Mouse (Mus musculus): ENCODE measurements around the gene Pgrmc2.

Gene Pgrmc2

DNA sequence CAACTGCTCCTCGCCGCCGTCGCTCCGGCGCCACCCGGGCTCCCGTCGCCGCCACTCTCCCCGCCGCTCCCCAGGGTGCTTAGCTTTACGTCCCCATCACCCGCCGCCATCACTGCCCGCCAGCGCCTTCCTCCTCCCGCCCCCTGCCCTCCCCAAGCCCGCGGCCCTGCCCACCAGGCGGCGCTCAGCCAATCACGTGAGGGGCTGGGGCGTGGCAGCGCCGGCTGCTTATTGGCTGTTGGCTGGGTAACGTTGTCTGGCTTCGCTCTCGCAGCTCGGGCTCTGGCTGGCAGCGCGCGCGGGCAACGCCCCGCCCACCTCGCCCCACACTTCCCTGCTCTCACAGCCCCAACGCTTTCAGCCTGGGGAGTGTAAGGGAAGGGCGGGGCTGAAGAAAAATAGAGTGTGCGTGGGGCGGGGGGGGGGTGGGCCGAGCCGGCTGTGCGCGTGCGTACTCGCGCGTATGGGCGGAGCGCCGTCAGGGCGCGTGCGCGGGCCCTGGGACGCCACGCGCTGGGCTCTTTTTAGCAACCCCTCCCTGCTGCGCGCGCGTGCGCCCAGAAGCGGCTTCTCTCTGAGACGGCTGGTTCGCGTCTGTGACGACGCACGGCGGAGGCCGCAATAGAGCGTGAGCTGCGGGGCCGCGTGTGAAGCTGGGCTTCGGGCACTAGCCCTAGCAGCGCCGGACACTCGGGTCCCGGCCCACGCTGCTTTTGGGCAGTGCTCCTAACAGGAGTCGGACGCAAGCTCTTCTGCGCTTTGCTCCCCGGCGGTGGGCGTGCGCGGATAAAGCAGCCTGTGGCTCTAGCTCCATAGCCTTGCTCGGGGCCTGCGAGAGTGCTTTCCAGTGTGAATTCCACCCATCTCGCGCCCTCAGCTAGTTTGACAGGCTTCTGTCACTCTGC lies at the start of gene Pgrmc2:
Pgrmc2 (minus strand) TSS at position 162 of the 905 bp plus-strand sequence.
- DNase-seq (ENCODE audit: low read depth, low spot score), result peak; percentile 98

DNA sequence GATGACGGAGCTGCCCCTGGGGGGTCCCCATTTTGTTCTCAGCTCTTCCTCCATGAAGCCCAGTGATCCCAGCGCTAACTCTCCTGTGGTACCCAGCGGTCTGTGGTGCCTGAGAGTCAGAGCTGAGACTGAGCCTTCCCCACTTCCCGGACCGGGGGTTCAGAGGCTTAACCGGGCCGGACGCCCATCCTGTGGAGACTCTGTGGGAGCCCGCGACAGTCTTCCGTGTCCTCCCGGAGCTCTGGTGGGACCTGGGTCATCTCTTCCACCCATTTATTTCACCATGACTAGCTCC lies 41.1 kb upstream of the Pgrmc2 start:
- DNase-seq (ENCODE audit: low read depth, low spot score), result no peak

DNA sequence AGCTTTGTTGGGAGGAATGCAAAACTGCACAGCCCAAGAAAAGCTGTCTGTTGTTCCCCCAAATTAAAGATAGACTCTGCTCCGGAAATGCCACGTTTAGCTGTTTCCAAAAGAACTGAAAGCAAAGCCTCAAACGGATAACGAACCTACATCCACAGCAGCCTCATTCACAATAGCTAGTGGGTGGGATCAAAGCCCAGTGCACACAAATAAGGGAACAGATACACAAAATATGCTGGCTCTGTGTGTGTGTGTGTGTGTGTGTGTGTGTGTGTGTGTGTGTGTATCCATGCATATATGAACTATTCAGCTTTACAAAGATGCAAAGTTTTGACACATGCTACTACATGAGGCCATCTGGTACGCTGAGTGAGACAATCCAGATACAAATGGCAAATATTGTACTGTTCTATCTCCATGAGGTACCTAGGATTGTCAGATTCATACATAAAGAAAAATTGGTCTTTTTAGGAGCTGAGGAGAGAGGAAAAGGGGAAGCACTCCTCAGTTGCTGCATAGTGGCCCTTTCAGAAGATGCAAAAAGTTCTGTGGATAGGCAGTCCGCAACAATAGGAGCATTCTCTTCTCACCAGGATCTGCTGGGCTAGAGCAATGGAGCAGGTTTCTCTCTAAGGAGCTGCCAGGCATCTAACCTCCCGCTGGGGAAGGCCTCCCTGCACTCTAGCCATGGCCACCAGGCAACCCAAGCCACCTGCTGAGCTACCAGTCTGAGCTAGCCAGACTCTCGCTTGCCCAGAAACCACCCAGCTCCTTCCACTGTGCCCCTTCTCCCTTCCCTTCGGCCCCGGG lies 40.5 kb upstream of the Pgrmc2 start:
- DNase-seq (ENCODE audit: low read depth, low spot score), result no peak

DNA sequence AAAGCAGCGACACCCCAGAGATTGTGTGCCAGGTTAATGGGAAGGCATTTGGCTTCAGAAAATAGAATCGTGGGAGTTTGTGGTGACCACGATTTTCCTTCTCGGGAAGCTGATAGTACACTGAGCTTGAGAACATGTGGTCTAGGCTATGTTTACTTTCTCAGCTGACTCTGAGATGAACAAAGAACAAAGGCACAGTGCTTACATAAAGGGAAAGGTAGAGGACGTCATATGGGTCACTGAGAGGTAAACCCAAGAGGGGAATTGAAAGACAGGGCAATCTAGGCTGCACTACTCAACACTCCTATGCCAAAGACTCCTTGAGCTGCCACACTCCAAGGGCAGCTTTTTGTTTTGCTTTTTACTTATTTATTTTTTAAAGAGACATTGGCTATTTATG lies 35.3 kb upstream of the Pgrmc2 start:
- DNase-seq (ENCODE audit: low read depth, low spot score), result no peak

DNA sequence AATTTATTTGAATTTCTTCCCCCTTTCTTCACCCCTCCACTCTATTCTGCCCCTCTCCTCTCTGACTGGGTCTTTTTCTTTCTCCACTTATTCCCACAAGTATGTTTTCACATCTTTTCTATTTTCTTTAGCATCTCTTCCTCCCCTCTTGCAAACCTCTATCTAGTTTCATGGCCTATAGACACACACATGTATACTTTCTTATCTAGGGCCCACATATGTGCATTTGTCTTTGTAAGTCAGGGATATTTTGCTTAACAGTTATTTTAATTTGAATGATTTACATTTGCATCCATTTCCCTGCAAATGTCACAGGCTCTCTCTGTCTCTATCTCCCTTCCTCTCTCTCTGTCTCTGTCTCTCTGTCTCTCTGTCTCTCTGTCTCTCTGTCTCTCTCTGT lies 34.6 kb upstream of the Pgrmc2 start:
- DNase-seq (ENCODE audit: low read depth, low spot score), result no peak

DNA sequence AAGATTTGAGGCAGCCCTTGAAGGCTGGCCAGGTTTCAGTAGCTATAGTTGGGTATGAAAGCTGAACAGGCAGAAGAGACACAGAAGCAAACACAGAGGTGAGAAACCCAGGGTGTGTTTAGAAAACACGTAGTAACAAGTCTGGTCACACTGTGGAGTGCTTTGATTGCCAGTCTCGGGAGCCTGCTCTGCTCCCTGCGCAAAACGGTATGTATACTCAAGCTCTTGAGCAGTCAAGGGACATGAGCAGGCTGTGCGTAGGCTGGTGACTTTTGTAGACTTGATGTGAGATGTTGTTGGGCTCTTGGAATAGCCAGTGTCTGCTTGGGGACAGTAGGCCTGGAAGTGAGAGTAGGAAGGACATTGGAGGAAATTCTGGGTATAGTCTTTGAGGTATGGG lies 30.3 kb upstream of the Pgrmc2 start:
- no peak for DNase-seq (ENCODE audit: low read depth, low spot score)

DNA sequence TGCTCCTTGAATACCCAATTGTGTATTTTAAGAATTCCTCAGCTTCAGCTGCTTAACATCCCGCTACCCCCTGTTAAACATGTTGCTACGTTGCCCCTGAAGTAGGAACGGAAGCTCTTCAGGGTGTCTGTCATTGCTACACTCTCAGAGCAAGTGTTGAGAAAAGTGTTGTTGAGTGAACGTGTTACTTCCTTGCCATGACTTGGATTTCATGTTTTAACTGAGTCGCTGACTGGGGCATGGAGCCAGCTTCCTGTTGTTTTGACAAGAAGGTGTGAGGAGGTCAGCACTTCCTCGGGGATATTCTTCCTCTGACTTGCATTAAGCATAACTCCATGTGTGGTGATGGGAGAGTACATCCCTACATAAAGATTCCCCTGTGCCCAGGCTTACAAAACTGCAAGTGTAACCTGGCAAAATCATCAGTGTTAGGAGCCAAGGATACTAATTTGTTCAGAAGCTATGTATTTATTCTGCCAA lies 25.5 kb upstream of the Pgrmc2 start:
- no peak for DNase-seq (ENCODE audit: low read depth, low spot score)

DNA sequence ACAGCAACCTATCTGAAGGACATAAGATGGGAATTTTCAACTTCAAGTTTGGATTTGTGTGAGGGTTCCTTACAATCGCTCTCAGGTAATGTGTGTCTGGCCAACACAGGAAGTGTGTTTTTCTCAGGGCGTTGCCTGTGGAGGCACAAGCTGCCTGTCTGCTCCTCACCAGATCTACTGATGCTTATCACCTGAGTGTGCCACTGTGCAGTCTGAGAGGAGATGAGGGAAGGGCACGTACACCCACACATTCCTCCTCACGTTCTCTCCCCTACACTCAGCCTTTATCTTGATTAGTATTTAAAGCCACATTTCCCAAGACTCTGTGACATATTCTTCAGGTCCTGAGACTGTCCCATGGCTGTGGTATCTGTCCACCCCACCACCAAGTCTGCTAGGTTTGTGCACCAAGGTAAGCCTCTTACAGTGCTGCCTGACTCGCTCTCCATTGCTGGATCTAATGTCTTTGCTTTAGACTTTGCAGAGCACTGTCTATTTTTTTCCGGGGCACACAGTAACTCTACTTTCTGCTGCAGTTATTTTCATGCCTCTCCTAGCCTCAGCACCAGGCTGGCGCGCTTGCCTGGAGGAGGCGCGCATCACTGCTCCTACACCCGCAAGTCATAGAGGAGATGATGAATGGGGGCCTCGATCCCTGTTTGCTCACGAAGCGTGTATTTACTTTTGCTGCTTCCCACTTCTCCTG lies 24.9 kb upstream of the Pgrmc2 start:
- DNase-seq (ENCODE audit: low read depth, low spot score), result no peak

DNA sequence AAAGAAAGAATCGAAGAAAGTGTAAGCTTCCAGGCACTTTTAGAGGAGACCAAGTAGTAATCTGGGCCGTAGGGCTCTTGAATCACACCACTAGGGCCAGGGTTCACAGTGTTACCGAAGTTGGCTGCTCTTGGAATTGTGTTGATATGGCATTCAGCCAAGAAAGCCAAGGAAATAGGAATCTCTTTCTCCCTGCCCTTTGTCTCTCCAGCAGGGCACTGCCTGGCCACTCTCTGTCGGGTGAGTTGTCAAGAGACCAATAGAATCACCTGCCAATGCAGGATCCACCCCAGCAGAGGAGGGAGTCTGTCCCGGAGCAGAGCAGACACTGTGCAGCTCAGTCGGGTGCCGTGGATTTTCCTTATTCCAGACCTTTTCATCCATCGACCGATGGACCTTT lies 19.1 kb upstream of the Pgrmc2 start:
- no peak for DNase-seq (ENCODE audit: low read depth, low spot score)

DNA sequence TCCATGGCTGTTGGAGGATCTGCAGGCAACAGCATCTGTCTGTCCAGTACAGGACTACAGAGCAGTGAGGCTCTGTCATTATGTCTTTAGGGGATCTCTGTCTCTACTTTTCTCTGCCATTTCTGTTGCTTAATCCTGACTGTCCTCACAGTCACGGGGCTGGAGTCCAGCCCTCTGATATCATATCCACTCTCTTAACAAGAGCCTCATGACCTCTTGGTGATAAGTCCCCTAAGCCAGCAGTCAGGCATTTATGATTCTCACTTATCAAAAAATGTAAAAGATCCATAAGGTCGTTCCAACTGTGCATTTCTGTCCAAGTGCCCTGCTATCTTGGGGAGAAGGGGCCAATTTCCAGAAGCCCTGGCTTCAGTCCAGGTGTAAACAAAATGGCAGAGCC lies 17.3 kb upstream of the Pgrmc2 start:
- DNase-seq (ENCODE audit: low read depth, low spot score), result no peak

DNA sequence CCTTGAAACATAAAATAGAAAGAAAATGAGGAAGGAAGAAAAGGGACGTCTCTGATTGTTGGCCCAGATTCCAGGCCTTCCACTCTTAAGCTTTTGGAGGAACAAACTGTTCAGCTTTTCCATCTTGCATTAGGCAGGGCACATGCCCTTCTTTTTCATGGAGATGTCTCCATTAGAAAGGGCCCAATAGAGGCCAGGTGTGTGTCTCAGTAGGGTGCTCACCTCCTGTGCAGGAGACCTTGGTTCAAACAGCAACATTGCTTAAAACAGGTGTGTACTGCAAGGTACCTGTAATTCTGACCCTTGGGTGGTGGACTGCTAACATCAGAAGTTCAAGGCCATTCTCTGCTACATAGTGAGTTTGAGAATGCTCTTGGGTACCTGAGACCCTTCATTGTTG lies 16.8 kb upstream of the Pgrmc2 start:
- no peak for DNase-seq (ENCODE audit: low read depth, low spot score)

DNA sequence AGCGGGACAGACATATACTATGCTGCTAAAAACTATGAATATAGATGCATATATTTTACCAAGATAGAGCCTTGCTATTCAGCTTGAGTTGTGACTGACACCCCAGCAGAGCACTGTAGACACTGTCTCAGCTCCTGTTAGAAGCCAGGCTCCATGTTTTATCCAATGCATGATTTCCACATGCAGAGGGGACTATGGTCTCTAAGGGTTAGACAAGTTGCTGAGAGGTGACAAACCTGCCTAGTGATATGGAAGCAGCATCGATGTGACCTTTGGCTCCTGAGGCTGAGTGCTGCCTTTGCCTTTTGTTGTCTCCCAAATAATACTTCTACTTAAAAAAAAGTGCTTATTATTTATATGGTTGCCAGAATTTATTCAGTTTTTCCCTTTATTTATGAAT lies 10.4 kb upstream of the Pgrmc2 start:
- DNase-seq (ENCODE audit: low read depth, low spot score), result no peak

DNA sequence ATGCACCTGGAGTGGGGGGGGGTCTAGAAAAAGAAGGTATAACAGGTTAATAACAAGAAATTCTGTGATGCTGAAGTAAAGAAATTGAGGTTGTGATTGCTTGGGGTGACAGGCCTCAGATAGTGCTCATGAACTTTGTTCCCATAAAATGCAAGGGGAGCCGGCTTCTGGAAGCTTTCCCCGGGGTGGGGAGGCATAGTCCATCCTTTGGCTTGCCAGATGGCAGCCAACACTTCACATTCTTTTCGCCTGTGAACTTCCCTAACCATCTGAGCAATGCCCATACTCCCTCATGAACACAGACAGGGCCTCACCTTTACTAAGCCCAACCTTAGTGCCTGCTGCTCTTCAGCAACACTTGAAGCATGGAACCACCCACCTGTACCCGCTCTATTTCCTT lies 9.5 kb upstream of the Pgrmc2 start:
- DNase-seq (ENCODE audit: low read depth, low spot score), result no peak

DNA sequence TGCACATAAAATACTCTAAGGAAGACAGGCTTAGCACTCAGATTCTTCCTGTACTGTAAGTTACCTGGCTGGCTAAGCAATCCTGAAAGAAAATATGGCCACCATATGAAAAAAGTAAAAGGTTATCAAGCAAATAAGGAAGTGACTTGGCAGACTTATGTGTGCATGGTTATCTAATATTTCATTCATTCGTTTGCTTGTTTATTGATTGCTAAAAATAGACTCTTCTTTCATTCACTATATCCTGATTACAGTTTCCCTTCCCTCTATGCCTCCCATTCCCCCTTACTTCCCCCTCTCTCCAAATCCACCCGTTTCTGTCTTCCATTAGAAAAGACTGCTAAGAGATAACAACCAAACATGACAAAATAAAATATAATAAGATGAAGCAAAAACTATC lies 8.0 kb upstream of the Pgrmc2 start:
- no peak for DNase-seq (ENCODE audit: low read depth, low spot score)

DNA sequence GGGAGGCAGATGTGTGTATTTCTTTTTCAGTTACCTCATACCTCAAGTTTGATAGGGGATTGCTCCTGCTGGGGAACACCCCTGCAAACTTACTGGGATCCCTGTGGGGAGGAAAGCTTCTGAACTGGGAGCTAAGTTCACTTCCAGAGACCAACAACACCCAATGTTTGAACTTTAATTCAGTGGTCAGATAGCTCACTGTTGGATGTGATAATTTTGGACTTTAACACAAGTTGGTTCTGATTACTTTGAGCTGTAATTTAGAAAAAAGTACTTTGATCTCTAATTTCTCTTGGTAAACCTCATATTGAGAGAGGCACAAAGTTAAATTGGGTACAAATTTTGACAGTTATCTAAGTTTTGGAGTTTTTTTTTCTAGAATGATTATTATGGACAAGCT lies 4.2 kb upstream of the Pgrmc2 start:
- DNase-seq (ENCODE audit: low read depth, low spot score), result no peak

DNA sequence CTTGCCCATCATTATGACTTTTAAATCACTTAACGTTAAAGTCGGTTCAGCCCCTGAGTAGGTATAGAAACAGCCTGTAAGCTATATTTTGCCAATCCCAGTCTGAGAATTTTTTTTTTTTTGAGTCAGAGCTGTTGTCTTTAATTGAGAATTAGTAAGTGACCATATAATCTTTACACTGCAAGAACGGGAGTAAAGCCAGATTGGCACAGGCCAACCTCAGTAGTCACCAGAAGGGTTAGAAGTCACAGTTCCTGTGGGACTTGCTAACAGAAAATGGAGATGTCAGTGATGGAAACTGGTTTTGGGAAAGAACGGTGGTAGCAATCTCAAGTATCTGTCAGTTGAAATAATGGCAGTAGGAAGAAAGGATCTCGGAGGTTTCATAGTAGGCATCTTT lies 1.6 kb upstream of the Pgrmc2 start:
- no peak for DNase-seq (ENCODE audit: low read depth, low spot score)

DNA sequence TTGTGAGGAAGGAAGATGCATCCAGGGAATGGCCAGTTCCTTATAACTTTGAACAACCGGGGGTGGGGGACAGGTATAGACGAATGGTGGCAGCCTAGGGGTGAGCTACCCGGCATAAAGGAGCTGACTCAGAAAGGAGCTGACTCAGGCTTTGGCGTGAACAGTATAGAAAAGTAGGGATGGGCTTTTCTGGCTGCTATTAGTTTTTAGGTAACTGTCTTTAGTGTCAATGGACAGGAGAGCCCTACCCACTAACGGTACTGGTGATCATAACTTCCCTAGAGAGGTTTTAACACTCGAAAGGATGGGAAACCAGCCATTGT lies 905 bp upstream of the Pgrmc2 start:
- no peak for DNase-seq (ENCODE audit: low read depth, low spot score)

DNA sequence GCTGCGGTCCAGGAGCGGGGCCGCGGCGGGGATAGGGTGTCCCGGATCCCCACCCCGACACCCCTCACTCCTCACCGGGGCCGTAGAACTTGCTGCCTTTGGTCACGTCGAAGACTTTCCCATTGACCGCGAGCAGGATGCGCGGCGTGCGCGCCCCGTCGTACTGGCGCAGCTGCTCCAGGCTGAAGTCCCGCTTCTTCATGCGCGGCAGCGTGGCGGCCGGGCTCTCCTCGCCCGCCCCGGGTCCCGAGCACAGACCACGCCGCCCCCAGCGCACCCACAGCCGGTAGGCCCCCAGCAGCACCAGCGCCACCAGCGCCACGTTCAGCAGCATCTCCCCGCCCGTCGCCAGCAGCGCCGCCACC lies 344 bp downstream of the Pgrmc2 start:
- DNase-seq (ENCODE audit: low read depth, low spot score), result peak; percentile 11

DNA sequence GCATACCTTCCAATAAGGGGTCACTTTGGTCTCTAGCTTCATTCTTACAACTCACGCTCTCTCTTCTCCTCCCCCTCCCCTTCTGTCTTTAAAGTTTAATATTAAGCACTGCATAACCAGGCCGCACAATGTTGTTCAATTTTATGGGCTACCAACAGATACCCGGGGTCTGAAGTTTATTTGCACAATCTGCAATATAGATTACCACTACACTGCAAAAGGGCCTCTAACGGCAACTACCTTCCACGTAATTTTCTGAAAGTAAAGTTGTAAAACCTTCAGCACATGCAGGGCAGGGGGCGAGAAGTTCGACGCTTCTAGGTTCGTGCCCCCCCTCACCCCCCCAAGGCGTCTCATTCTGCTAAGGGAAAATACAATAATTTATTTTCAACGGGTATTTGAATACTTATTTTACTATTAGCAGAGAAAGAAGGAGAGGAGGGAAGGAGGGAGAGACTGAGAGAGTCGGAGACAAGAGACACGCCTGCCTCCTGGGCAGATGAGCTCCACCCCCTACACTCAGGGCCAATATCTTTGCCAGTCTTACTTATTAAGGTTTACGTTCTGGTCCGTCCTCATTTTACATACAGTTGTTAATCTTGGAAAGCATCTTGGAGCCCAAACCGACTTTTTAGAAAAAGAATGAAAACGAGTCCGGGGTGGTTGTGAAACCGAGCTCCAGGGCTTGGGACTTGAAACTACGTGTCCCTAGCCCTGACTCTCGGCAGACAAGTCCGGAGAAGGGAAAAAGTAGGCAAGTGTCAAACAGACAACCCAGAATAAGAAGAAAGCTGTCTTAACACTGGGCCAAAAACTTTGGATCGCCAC lies 1.2 kb downstream of the Pgrmc2 start:
- peak; percentile 20 for DNase-seq (ENCODE audit: low read depth, low spot score)

DNA sequence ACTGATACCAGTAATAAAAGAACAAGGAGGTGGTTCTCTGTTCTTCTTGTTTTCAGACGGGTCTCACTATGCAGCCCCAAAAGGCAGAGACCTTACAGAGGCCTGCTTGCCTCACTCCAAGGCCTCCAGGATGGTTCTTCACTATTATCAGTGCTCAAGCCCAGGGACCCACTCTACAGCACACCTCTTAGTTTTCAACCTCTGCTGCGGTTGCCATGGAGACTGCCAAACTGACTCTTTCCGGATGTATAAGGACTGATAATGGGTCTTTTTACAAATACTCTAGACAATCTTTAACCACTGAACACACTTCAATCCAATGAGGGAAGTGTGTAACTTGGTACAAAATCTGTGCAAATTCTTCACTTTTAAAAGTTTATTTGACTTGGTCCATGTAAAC lies 2.1 kb downstream of the Pgrmc2 start:
- no peak for DNase-seq (ENCODE audit: low read depth, low spot score)

DNA sequence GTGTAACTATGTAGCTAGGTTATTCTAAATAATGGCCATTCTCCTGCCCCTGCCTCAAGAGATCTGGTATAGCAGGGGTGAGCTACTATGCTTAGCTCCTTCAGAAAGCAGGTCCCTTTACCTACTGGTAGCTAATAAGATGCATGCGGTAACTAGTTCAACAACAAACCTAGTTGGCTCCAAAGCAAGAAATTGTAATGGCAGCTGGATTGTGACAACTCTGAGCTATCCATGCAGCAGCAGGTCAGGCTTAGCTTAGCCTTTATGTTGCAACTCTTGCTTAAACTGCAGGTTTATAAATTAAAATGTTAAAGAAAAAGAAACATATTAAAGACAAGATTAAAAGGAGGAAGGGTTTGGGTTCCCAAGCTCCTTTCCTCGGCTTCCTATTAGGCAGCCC lies 4.2 kb downstream of the Pgrmc2 start:
- DNase-seq (ENCODE audit: low read depth, low spot score), result no peak

DNA sequence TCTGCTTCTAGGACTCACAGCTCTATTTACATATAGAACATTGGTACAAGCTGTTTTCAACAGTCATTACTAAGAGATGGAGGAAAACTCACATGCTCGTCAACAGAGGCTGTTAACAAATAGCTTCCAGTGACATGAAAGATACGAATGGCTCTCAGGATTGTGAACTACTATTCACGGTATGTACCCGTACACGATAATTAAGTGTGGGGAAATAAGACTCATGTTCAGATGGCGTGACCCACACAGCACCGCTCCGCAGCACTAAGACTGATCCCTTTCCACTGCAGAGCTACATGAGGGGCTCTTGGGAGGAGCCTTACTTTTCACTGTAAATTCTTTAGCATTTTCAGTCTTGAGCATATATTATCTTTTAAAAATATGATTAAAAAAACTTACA lies 7.5 kb downstream of the Pgrmc2 start:
- no peak for DNase-seq (ENCODE audit: low read depth, low spot score)
